Mouse (Mus musculus) heart, adult 18-20 months (tissue): ENCODE measurements at regions not wholly inside any gene's neighbourhood (a gene's known extent, or its start where the extent isn't known, plus 50 kb on each side); places are given as distances from the start of the nearest gene placed in this dataset.
A peak's percentile ranks its signal among the peaks of the same experiment; 100 is the strongest.

ENCODE experiments used
- DNase-seq, 2 experiments: peaks; one replicate each; pipeline ENCODE4 v3.0.0; 2021 to 2022; ENCODE audit warnings: mixed read lengths in 1 of 2

DNA sequence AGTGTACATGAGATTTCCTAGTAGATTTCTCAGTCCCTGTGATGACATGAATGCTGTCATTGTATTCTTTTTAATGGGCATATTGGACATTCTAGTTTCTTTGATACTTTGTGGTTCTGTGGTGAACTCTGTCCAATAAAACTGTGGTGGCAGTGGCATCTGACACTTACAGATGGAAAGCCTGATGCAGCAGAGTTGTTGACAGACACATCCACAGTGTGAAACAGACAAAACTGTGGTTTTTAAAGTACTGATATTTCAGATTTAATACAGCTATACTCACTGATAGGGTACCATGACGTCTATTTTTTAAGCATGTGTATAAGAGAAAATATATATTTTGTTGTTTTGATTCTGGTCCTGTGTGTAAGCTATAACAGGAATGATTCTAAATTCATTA, 818.0 kb downstream of the Trim52 start:
- no peak for DNase-seq

GRCm38 (mm10) chr14:106924443-106924842, 818.4 kb downstream of the Trim52 start:
- no peak for DNase-seq

DNA sequence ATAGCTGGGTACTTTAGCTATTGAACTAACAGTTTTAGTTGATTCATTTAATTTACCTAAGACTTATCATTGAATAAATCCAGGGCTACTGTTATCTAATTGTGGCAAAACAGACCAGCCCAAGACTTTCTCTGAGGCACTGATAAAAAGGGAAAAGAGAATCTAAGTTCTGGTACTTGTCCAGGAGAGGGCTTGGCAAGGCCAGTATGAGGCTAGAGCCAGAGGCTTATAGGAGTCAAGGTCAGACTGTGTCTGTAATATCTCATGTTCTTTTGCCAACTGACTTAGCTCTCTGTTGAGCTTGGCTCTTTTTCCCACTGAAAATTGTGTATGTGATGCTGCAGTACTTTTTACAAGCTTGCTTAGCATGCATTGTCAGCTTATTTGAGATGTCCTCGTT, 839.3 kb downstream of the Trim52 start:
- DNase-seq: peak; percentile 10 to 22

- no peak for DNase-seq
Measured at GRCm38 (mm10) chr14:106977958-106978357, 872.0 kb downstream of the Trim52 start.

DNA sequence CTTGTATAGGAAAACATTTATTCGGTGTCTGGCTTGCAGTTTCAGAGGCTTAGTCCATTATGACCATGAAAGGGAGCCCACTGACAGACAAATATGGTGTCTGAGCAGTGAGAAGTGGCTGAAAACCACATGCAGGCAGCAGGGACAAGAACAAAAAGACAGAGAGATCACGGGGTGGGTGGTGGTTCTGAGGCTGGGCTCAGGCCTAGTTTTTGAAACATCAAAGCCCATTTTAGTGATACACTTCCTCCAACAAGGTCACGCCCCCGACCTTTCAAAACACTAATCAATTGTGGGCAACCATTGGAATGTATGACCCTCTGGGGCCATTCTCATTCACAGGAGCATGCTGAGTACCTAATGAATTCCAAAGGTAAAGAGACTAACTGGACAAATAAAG, 874.8 kb downstream of the Trim52 start:
- no peak for DNase-seq

DNA sequence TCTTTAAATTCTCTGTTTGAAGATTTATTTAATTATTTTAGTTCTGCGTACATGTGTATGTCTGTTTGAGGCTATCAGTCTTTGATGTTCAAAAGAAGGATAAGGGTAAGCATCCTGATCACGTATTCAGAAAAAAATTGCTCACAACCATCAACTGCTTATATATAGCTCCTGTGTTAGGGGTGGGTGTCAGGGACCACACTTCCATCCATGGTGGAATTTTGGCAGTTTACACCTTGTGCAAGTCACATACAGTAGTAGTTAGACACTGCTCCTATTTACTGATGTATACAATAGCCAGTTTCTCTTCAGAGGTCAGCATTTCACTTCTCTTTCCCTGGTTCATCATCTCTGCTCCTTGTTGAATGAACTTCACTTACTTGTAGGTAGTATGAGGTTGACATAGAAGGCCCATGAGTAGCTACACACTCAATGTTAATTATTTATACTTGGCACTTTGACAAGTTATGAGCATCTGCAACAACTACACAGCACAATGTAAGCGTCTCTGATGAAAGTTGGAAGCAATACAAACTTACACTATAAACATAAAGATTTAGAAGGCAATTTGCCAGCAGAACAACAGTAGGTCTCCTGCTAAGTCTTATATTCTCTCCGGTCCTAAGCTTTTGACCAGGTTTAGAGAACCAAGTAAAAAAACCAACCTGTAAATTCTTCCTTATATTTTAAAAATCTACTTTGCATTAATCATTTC, 891.7 kb downstream of the Trim52 start:
- no peak for DNase-seq

DNA sequence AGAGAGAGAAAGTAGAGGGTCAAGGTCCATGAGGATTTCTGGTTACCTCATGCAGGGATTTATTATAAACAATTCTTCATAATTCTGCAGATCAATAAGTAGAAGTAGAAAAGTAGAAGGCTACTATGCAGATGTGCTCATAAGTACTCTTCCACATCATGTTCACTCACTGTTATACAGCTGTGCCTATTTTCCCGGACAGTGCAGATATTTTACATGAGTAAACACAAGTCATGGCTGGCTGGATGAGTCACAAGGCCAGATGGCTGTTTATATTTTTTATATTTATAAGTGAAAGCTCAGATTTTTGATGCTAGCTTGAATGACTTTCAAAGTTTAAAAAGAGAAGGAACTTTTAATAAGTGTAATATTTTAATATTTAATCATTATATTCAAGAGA, 899.0 kb downstream of the Trim52 start:
- no peak for DNase-seq

- DNase-seq: no peak
Measured at GRCm38 (mm10) chr14:107009617-107010016, 903.6 kb downstream of the Trim52 start.

DNA sequence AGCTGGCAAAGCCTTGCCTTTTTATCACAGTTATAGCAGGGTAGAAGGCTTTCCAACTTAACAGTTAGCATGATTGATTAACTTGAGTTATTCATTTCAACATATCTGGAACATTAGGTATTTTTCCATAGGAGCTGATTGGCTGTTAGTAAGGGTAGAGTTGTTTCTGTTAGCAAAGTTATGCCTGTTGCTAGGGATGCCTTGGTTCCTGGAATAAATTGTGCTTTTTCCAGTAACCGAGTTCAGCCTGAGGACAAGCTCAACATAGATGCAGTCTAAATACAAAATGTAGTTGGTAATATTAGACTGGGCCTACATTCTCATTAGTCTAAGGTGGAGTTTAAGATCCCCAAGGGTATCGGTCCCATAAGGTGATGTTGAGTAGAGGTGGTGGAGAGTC, 927.8 kb downstream of the Trim52 start:
- DNase-seq: no peak

- no peak for DNase-seq
Measured at GRCm38 (mm10) chr14:107051946-107052551, 946.1 kb downstream of the Trim52 start.

GRCm38 (mm10) chr14:107068592-107068991, 962.6 kb downstream of the Trim52 start:
- no peak for DNase-seq

DNA sequence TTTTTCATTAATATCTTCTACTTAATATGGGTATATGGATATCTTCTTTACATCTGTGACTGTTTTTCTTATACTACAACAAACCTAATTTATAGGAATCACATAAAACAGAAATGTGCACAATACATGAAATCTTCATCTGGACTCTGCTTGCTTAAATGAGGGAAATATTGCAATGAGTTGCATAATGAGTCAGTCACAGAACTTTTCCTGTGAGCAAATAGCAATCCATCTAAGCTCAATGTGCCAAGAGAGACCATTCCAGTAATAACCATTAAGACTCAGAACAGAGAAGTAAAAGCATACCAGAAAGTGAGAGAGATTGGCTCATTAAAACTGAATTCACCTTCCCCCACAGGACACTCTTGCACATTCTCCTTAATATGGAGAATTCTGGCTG, 974.4 kb downstream of the Trim52 start:
- no peak for DNase-seq
